Mouse (Mus musculus): Measurements from ENCODE around the gene Acer2. TPM values are rescaled to one million over a fixed set of nuclear protein-coding genes. Genes with fewer than 3 reads are reported as not detected.
A peak's percentile ranks its signal among the peaks of the same experiment; 100 is the strongest.

Acer2 gene
- total RNA-seq, 1 experiment, result 8.3 TPM

DNA sequence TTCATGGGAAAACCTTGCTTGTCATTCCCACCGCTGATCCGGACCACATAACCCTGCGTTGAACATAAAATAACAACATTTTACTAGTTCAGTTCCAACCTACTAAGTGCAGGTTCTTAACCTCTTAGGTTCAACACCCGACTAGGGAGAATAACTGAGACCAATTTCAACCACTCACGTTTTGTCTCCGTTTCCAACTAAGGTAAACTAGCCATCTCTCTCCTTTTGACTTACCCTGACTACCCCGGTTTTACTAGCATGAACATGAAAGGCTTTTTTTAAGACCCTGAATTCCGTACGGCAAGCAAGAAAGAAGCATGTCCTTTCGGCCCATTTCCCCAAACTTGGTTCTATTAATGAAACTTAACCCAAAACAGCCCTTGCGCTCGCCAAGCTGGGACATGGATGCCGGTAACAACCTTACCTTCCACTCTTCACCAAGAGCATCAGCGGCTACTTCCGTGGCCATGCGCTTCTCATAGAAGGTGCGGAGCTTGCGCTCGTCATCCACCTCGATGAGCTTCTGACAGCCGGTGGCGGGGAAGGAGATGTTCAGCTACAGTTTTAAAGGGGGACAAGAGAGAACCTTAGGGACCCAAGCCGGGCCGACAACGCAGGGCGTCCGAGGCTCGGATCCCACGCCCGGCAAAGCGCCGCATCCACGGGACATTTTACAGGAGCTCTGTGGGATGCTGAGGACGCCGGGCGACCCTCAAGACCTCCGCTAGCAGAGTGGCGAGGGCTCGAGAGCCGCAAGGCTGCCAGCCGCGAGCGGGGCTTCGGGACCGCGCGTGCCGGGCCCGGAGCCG is 17.7 kb upstream of the Acer2 start:
- TF ChIP-seq ZC3H11A (IDR thresholded peaks at IDR 0.05; ENCODE audit: borderline replicate concordance, low read depth, low read length), result no peak
- no peak for TF ChIP-seq ZNF384 (IDR thresholded peaks at IDR 0.05; ENCODE audit: low read depth, low read length)
- no peak for TF ChIP-seq HCFC1 (IDR thresholded peaks at IDR 0.05; ENCODE audit: borderline replicate concordance, insufficient read depth, low read length)
- TF ChIP-seq CHD2 (IDR thresholded peaks at IDR 0.05; ENCODE audit: low read depth, low read length), result no peak
- TF ChIP-seq MAFK (IDR thresholded peaks at IDR 0.05; ENCODE audit: insufficient read depth, low read depth, low read length), result no peak
- 0 out of 4 replicates have a peak, but pooled peaks cover 0 to 2% of the 10 kb centered on the region in 2 experiments for H3K4me1 ChIP-seq (ENCODE audit: control insufficient read depth in 2 of 2, insufficient read depth in 2 of 2, low read length in 2 of 2, poor library complexity in 1 of 2)
- peak overlapping the region; percentile 81 to 84 for H3K4me3 ChIP-seq (ENCODE audit: insufficient read depth in 1 of 2, low read depth in 1 of 2, low read length in 2 of 2, poor library complexity in 1 of 2, severe bottlenecking in 1 of 2)
- peak overlapping the region; percentile 97 for H3K9ac ChIP-seq (ENCODE audit: insufficient read depth, low read depth, low read length, poor library complexity, severe bottlenecking)
- in situ Hi-C loops (cut with MboI; ENCODE audit: low sequenced_read_pairs in 2 of 2, unreplicated experiment in 2 of 2), result no loop called here
- H3K36me3 ChIP-seq (ENCODE audit: control insufficient read depth, insufficient read depth, low read length, poor library complexity, severe bottlenecking), result peaks cover 27% of the 10 kb centered on the region
- no peak for DNase-seq (ENCODE audit: low read depth, low spot score)
- no peaks in the 10 kb centered on the region for H3K9me3 ChIP-seq (ENCODE audit: control insufficient read depth, insufficient read depth, low read depth, low read length)
- H3K27ac ChIP-seq (ENCODE audit: insufficient read depth, low read depth, low read length, poor library complexity, severe bottlenecking), result peak overlapping the region; percentile 92

DNA sequence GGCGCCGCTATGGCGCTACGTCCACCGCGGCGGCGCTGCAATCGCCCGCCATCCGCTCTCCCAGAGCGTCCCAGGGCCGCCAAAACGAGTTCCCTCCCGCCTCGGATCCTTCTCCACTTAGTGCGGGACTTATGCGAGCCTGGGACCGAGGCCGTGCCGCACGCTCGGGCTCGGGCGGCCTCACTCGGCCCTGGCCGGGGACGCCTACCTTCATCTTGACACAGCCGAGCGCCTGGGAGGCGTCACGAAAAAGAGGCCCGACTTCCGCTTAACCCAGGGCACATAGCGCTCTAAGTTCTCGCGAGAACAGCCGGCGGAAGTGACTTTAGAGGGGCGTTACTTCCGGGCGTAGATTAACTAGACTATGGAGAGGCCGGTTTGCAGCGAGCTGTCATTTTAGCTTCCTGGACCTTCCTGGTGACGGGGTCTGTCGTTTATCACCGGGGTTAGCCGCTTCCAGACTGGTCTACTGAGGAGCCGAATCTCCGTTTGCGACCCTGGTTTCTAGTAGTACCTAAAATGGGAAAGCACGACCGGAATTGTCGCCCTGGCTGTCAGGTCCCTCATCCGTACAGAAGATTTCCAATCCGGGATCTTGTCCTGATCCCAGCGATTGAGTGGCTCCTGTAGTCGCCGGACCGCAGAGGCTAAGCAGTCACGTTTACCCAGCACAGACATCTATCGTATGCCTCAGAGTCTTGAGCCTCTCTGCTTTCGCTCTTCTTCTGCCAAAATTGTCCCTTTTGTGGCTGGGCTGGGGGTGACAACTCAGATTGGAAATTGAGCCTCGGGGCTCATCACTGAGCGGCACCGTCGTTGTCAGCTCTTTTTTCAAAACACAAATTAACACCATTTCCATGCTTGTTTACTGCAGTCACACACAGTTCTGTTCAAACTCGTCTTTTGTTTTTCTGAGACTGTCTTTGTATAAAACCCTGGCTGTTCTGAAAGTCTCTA is 16.8 kb upstream of the Acer2 start, which contains the start of gene Rps6:
Rps6 (minus strand) TSS at position 300 of the 957 bp plus-strand sequence.
- H3K9ac ChIP-seq (ENCODE audit: insufficient read depth, low read depth, low read length, poor library complexity, severe bottlenecking), result peak within 1 kb of the TSS; percentile 97
- peaks cover 27% of the 10 kb centered on the region for H3K36me3 ChIP-seq (ENCODE audit: control insufficient read depth, insufficient read depth, low read length, poor library complexity, severe bottlenecking)
- no peaks in the 10 kb centered on the region for H3K9me3 ChIP-seq (ENCODE audit: control insufficient read depth, insufficient read depth, low read depth, low read length)
- peak; percentile 96 for TF ChIP-seq CHD2 (IDR thresholded peaks at IDR 0.05; ENCODE audit: low read depth, low read length)
- no peak for TF ChIP-seq MAFK (IDR thresholded peaks at IDR 0.05; ENCODE audit: insufficient read depth, low read depth, low read length)
- no peak for TF ChIP-seq ZNF384 (IDR thresholded peaks at IDR 0.05; ENCODE audit: low read depth, low read length)
- peak; percentile 58; the same call in 1 of the 2 replicates for TF ChIP-seq HCFC1 (IDR thresholded peaks at IDR 0.05; ENCODE audit: borderline replicate concordance, insufficient read depth, low read length)
- no peak for TF ChIP-seq ZC3H11A (IDR thresholded peaks at IDR 0.05; ENCODE audit: borderline replicate concordance, low read depth, low read length)
- in situ Hi-C loops (cut with MboI; ENCODE audit: low sequenced_read_pairs in 2 of 2, unreplicated experiment in 2 of 2), result no loop called here
- peak; percentile 91 for DNase-seq (ENCODE audit: low read depth, low spot score)
- peak within 1 kb of the TSS; percentile 84 to 94 for H3K4me3 ChIP-seq (ENCODE audit: insufficient read depth in 1 of 2, low read depth in 1 of 2, low read length in 2 of 2, poor library complexity in 1 of 2, severe bottlenecking in 1 of 2)
- peak within 1 kb of the TSS; percentile 92 for H3K27ac ChIP-seq (ENCODE audit: insufficient read depth, low read depth, low read length, poor library complexity, severe bottlenecking)
- 0 out of 4 replicates have a peak, but pooled peaks cover 0 to 3% of the 10 kb centered on the region in 2 experiments for H3K4me1 ChIP-seq (ENCODE audit: control insufficient read depth in 2 of 2, insufficient read depth in 2 of 2, low read length in 2 of 2, poor library complexity in 1 of 2)

DNA sequence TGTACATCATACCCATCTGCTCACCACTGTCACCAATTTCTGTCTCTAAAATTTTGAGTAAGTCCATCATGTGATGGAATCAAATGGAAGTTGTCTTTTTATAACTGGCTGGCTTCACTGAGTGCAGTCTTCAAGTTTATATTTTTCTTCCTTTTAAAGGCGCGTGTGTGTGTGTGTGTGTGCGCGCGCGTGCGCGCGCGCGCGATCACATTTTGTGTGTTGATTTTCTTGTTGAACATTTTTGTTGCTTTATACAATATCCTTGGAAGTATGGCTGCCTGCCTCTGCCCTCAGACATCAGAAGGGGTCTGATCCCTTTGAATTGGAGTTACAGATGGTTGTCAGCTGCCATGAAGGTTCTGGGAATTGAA is 16.1 kb upstream of the Acer2 start:
- Histone ChIP-seq H3K9ac (ENCODE audit: insufficient read depth, low read depth, low read length, poor library complexity, severe bottlenecking) (peak overlapping the region; percentile 84; the same call in 1 of the 2 replicates), H3K36me3 (ENCODE audit: control insufficient read depth, insufficient read depth, low read length, poor library complexity, severe bottlenecking) (peaks cover 27% of the 10 kb centered on the region), H3K9me3 (ENCODE audit: control insufficient read depth, insufficient read depth, low read depth, low read length) (no peaks in the 10 kb centered on the region), H3K4me1 (ENCODE audit: control insufficient read depth in 2 of 2, insufficient read depth in 2 of 2, low read length in 2 of 2, poor library complexity in 1 of 2) (peaks cover 2 to 4% of the 10 kb centered on the region in 2 experiments; a peak in 1 of 4 replicates), H3K4me3 (ENCODE audit: insufficient read depth in 1 of 2, low read depth in 1 of 2, low read length in 2 of 2, poor library complexity in 1 of 2, severe bottlenecking in 1 of 2) (peak overlapping the region; percentile 68 to 94), H3K27ac (ENCODE audit: insufficient read depth, low read depth, low read length, poor library complexity, severe bottlenecking) (no peak overlapping the region)
- no peak for DNase-seq (ENCODE audit: low read depth, low spot score)
- no peak for TF ChIP-seq ZNF384 (IDR thresholded peaks at IDR 0.05; ENCODE audit: low read depth, low read length)
- no peak for TF ChIP-seq HCFC1 (IDR thresholded peaks at IDR 0.05; ENCODE audit: borderline replicate concordance, insufficient read depth, low read length)
- no peak for TF ChIP-seq CHD2 (IDR thresholded peaks at IDR 0.05; ENCODE audit: low read depth, low read length)
- TF ChIP-seq MAFK (IDR thresholded peaks at IDR 0.05; ENCODE audit: insufficient read depth, low read depth, low read length), result no peak
- in situ Hi-C loops (cut with MboI; ENCODE audit: low sequenced_read_pairs in 2 of 2, unreplicated experiment in 2 of 2), result no loop called here

DNA sequence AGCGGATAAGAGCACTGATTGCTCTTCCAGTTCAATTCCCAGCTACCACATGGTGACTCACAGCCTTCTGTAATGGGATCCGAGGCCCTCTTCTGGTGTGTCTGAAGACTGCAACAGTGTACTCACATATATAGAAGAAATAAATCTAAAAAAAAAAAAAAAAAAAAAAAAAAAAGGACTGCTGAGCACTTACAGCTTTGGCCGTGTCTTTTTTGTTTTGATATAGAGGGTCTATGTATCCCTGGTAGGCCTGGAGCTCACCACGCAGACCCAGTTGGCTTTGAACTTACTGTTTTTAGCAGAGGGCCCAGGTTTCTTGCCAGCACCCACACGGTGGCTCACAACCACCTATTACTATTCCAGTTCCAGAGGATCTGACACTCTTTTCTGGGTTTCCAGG is 10.1 kb upstream of the Acer2 start:
- no peak for DNase-seq (ENCODE audit: low read depth, low spot score)
- H3K9ac ChIP-seq (ENCODE audit: insufficient read depth, low read depth, low read length, poor library complexity, severe bottlenecking), result no peak overlapping the region
- H3K4me3 ChIP-seq (ENCODE audit: insufficient read depth in 1 of 2, low read depth in 1 of 2, low read length in 2 of 2, poor library complexity in 1 of 2, severe bottlenecking in 1 of 2), result no peak overlapping the region
- no peaks in the 10 kb centered on the region for H3K9me3 ChIP-seq (ENCODE audit: control insufficient read depth, insufficient read depth, low read depth, low read length)
- no peaks in the 10 kb centered on the region for H3K36me3 ChIP-seq (ENCODE audit: control insufficient read depth, insufficient read depth, low read length, poor library complexity, severe bottlenecking)
- in situ Hi-C loops (cut with MboI; ENCODE audit: low sequenced_read_pairs in 2 of 2, unreplicated experiment in 2 of 2), result no loop called here
- H3K27ac ChIP-seq (ENCODE audit: insufficient read depth, low read depth, low read length, poor library complexity, severe bottlenecking), result no peak overlapping the region
- peaks cover 2 to 3% of the 10 kb centered on the region in 2 experiments; a peak in 1 of 4 replicates for H3K4me1 ChIP-seq (ENCODE audit: control insufficient read depth in 2 of 2, insufficient read depth in 2 of 2, low read length in 2 of 2, poor library complexity in 1 of 2)
- TF ChIP-seq ZNF384 (IDR thresholded peaks at IDR 0.05; ENCODE audit: low read depth, low read length), result peak; percentile 69
- TF ChIP-seq HCFC1 (IDR thresholded peaks at IDR 0.05; ENCODE audit: borderline replicate concordance, insufficient read depth, low read length), result no peak
